8 mouse cellular contexts compared by ENCODE assay signal in the genomic region with DNA sequence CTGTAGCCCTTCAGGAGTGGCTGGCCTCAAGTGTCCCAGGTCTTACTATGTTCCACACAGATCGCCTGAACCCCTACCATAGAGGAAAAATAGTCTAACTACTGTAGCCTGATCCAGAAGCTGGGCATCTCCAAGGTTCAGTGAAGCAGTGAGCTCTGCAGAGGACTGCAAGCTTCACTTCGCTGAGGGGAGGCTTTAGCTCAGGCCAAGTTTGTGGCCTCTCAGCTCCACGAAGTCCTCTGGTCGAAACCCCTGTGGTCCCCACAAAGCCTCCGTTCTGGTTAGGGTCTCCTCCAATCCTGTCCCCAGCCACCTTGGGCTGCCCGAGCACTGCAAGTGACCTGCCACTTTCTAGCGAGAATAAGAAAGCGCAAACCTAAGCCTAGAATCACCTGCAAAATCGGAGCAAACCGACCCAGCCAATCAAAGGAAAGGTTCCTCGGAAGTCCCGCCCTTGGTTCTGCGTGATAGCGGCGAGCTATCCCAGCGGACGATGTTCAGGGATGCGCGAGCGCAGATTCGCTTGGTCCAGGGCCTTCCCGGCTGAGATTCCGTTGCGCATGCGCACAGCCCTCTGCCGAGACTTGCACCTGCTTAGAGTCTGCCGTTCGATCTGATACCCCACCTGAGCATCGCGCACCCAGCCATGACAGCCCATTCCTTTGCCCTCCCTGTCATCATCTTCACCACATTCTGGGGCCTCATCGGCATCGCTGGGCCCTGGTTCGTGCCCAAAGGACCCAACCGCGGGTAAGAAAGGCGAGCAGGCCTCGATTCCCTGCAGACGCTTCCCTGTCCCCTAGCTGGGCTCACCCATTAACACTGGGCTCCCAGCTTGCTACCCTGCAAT. TPM values are rescaled to one million over a fixed set of nuclear protein-coding genes. Genes with fewer than 3 reads are reported as not detected.
DNase-seq lines count a peak whose midpoint lies in the region; ATAC-seq lines count a peak whose summit lies in the region.

Gene Atp6v0e2 (plus strand): TSS at position 511 of the 850 bp plus-strand sequence.

- no peaks in the 10 kb centered on the region for H3K9me3 ChIP-seq in erythroblast, embryonic 14.5 days (ENCODE audit: control insufficient read depth, low read length)
- no peaks in the 10 kb centered on the region for H3K9me3 ChIP-seq in embryonic facial prominence, embryonic 15.5 days (replicated peaks)
- H3K9me3 ChIP-seq in heart, embryonic 10.5 days = no peaks in the 10 kb centered on the region
- H3K9me3 ChIP-seq in limb, embryonic 10.5 days (replicated peaks) = no peaks in the 10 kb centered on the region
- no peaks in the 10 kb centered on the region for H3K9me3 ChIP-seq in midbrain, embryonic 14.5 days (ENCODE audit: control insufficient read depth, low read length)
- H3K9me3 ChIP-seq in stomach, embryonic 16.5 days (replicated peaks; ENCODE audit: control insufficient read depth, low read length) = no peaks in the 10 kb centered on the region

- peak; percentile 87 for DNase-seq in heart, embryonic 10.5 days (ENCODE audit: low spot score)
- DNase-seq in kidney, adult 9 months = peak; percentile 83
- DNase-seq in limb, embryonic 10.5 days (ENCODE audit: low spot score) = peak; percentile 86
- DNase-seq in midbrain, embryonic 14.5 days = peak; percentile 99

- 6% methylated on average over 38 of the region's 38 CpGs for WGBS in embryonic facial prominence, embryonic 15.5 days
- 6% methylated on average over 38 of the region's 38 CpGs for WGBS in heart, embryonic 10.5 days
- WGBS in limb, embryonic 10.5 days = 4% methylated on average over 38 of the region's 38 CpGs
- 2% methylated on average over 38 of the region's 38 CpGs for WGBS in midbrain, embryonic 14.5 days
- 6% methylated on average over 38 of the region's 38 CpGs for whole genome bisulfite sequencing in stomach, embryonic 16.5 days

- no peak within 1 kb of the TSS for H3K27ac ChIP-seq in embryonic facial prominence, embryonic 15.5 days (replicated peaks)
- peak within 1 kb of the TSS; percentile 81 for H3K27ac ChIP-seq in heart, embryonic 10.5 days
- H3K27ac ChIP-seq in limb, embryonic 10.5 days = peak within 1 kb of the TSS; percentile 56; the same call in 1 of the 2 replicates
- peak within 1 kb of the TSS; percentile 80 for H3K27ac ChIP-seq in midbrain, embryonic 14.5 days (replicated peaks; ENCODE audit: low read depth, low read length)
- no peak within 1 kb of the TSS for H3K27ac ChIP-seq in stomach, embryonic 16.5 days (ENCODE audit: low read length)

- peaks cover 5% of the 10 kb centered on the region for H3K4me1 ChIP-seq in erythroblast, embryonic 14.5 days (ENCODE audit: control insufficient read depth)
- peaks cover 31% of the 10 kb centered on the region for H3K4me1 ChIP-seq in embryonic facial prominence, embryonic 15.5 days
- H3K4me1 ChIP-seq in heart, embryonic 10.5 days = peaks cover 36% of the 10 kb centered on the region
- peaks cover 47% of the 10 kb centered on the region for H3K4me1 ChIP-seq in limb, embryonic 10.5 days
- peaks cover 21% of the 10 kb centered on the region for H3K4me1 ChIP-seq in midbrain, embryonic 14.5 days (ENCODE audit: control insufficient read depth, insufficient read depth, low read length)
- peaks cover 16% of the 10 kb centered on the region; the same call in 1 of the 2 replicates for H3K4me1 ChIP-seq in stomach, embryonic 16.5 days (ENCODE audit: control insufficient read depth, insufficient read depth, low read length)

- no peak for ATAC-seq in erythroblast, adult 5-6 weeks (replicated peaks; ENCODE audit: low FRiP score, poor library complexity, severe bottlenecking)
- ATAC-seq in embryonic facial prominence, embryonic 15.5 days (ENCODE audit: insufficient number of reproducible peaks, low FRiP score, low TSS enrichment, low read depth) = peak; percentile 84
- peak; percentile 95 for ATAC-seq in midbrain, embryonic 14.5 days (ENCODE audit: low FRiP score, low TSS enrichment)
- peak; percentile 85 for ATAC-seq in stomach, embryonic 16.5 days (ENCODE audit: insufficient read depth, low FRiP score)

- H3K9ac ChIP-seq in embryonic facial prominence, embryonic 15.5 days = peak within 1 kb of the TSS; percentile 31; the same call in 1 of the 2 replicates
- peak within 1 kb of the TSS; percentile 86 for H3K9ac ChIP-seq in midbrain, embryonic 14.5 days (replicated peaks; ENCODE audit: low read length)
- H3K9ac ChIP-seq in stomach, embryonic 16.5 days (ENCODE audit: low read length) = peak within 1 kb of the TSS; percentile 68

- H3K4me3 ChIP-seq in erythroblast, embryonic 14.5 days (replicated peaks) = peak within 1 kb of the TSS; percentile 40
- H3K4me3 ChIP-seq in embryonic facial prominence, embryonic 15.5 days (replicated peaks) = peak within 1 kb of the TSS; percentile 44
- peak within 1 kb of the TSS; percentile 62 for H3K4me3 ChIP-seq in heart, embryonic 10.5 days
- peak within 1 kb of the TSS; percentile 48 for H3K4me3 ChIP-seq in limb, embryonic 10.5 days
- H3K4me3 ChIP-seq in midbrain, embryonic 14.5 days (replicated peaks; ENCODE audit: low read depth, low read length) = peak within 1 kb of the TSS; percentile 66
- H3K4me3 ChIP-seq in stomach, embryonic 16.5 days (replicated peaks; ENCODE audit: low read length) = peak within 1 kb of the TSS; percentile 48

- no peaks in the 10 kb centered on the region for H3K27me3 ChIP-seq in erythroblast, embryonic 14.5 days (ENCODE audit: control insufficient read depth)
- no peaks in the 10 kb centered on the region for H3K27me3 ChIP-seq in embryonic facial prominence, embryonic 15.5 days
- H3K27me3 ChIP-seq in heart, embryonic 10.5 days (ENCODE audit: insufficient read depth, poor library complexity, severe bottlenecking) = no peaks in the 10 kb centered on the region; the same call in none of the 2 replicates
- no peaks in the 10 kb centered on the region for H3K27me3 ChIP-seq in limb, embryonic 10.5 days (ENCODE audit: low read depth, poor library complexity, severe bottlenecking)
- no peaks in the 10 kb centered on the region for H3K27me3 ChIP-seq in midbrain, embryonic 14.5 days (ENCODE audit: control insufficient read depth, insufficient read depth, low read length)
- H3K27me3 ChIP-seq in stomach, embryonic 16.5 days (ENCODE audit: control insufficient read depth, insufficient read depth, low read length) = no peaks in the 10 kb centered on the region

- no peaks in the 10 kb centered on the region for H3K36me3 ChIP-seq in erythroblast, embryonic 14.5 days (ENCODE audit: control insufficient read depth)
- 0 out of 2 replicates have a peak, but pooled peaks cover 6% of the 10 kb centered on the region for H3K36me3 ChIP-seq in embryonic facial prominence, embryonic 15.5 days
- H3K36me3 ChIP-seq in heart, embryonic 10.5 days = peaks cover 6% of the 10 kb centered on the region; the same call in 1 of the 2 replicates
- H3K36me3 ChIP-seq in limb, embryonic 10.5 days = peaks cover 6% of the 10 kb centered on the region
- peaks cover 30% of the 10 kb centered on the region for H3K36me3 ChIP-seq in midbrain, embryonic 14.5 days (ENCODE audit: control insufficient read depth, insufficient read depth, low read length)
- H3K36me3 ChIP-seq in stomach, embryonic 16.5 days (ENCODE audit: control insufficient read depth, insufficient read depth, low read length) = no peaks in the 10 kb centered on the region

- H3K4me2 ChIP-seq in embryonic facial prominence, embryonic 15.5 days (replicated peaks) = peak within 1 kb of the TSS; percentile 58
- peak within 1 kb of the TSS; percentile 96 for H3K4me2 ChIP-seq in midbrain, embryonic 14.5 days (ENCODE audit: low read length)
- H3K4me2 ChIP-seq in stomach, embryonic 16.5 days (ENCODE audit: low read depth, low read length) = peak within 1 kb of the TSS; percentile 60

RNA-seq across cellular contexts. Expression of gene Atp6v0e2, which starts in this region (rescaled TPM):
- polyA plus RNA-seq in erythroblast, embryonic 14.5 days (2012) = 0.06 TPM in 1 of 2 replicates, not detected in the other
- not detected in 2 replicates for total RNA-seq in erythroblast, adult 5-6 weeks (2015; ENCODE audit: low replicate concordance)
- not detected in 2 replicates for total RNA-seq in erythroblast, adult 5-6 weeks (2017; ENCODE audit: low replicate concordance)
- 21.9 and 25.7 TPM in 2 replicates for polyA plus RNA-seq in embryonic facial prominence, embryonic 15.5 days (2015; fragmentation: Nextera tagmentation; extraction: Ambion mirVana)
- 21.1 and 26.6 TPM in 2 replicates for polyA plus RNA-seq in heart, embryonic 10.5 days (2016; fragmentation: Nextera tagmentation; extraction: Ambion mirVana)
- 4.6 and 4.8 TPM in 2 replicates for polyA plus RNA-seq in limb, embryonic 10.5 days (2016; fragmentation: Nextera tagmentation; extraction: Ambion mirVana)
- 190 and 241 TPM in 2 replicates for polyA plus RNA-seq in midbrain, embryonic 14.5 days (2014; fragmentation: Nextera tagmentation; extraction: Ambion mirVana)
- 23.3 and 25.7 TPM in 2 replicates for polyA plus RNA-seq in stomach, embryonic 16.5 days (2015; fragmentation: Nextera tagmentation; extraction: Ambion mirVana)

Comparison
In these comparisons a context has a peak if more than half of its experiments do, and no peak if none do; other contexts are left out.
1. H3K27ac ChIP-seq: peak in heart, embryonic 10.5 days (single experiment), limb, embryonic 10.5 days (single experiment) and midbrain, embryonic 14.5 days (single experiment); none in embryonic facial prominence, embryonic 15.5 days (single experiment) and stomach, embryonic 16.5 days (single experiment).
2. H3K9ac ChIP-seq: peak in every context shown above with its lines; median percentile 86 in midbrain, embryonic 14.5 days; 68 in stomach, embryonic 16.5 days; 31 in embryonic facial prominence, embryonic 15.5 days.
3. Peak in every context shown above with its lines, with median percentiles within 50 percentile points of each other: H3K4me3 ChIP-seq, H3K4me2 ChIP-seq and DNase-seq.